Mouse (Mus musculus) heart, adult 2 months (tissue): ENCODE results near the gene Robo2. TPM values are rescaled to one million over a fixed set of nuclear protein-coding genes. Genes with fewer than 3 reads are reported as not detected.

ENCODE experiments used
- DNase-seq, 2 experiments: peaks; one replicate each; pipeline ENCODE4 v3.0.0; 2021
- H3K27ac ChIP-seq: fragments of 200-600 bp; 2 replicates; pipeline ENCODE4 v1.8.1; 2022
- H3K27me3 ChIP-seq: fragments of 200-500 bp; 2 replicates; pipeline ENCODE4 v1.6.1; 2012; ENCODE audit warnings: mild to moderate bottlenecking, low read length, inconsistent platforms, mixed read lengths; ENCODE audit not compliant: control insufficient read depth, insufficient read depth
- H3K36me3 ChIP-seq: fragments of 200-500 bp; 2 replicates; pipeline ENCODE4 v1.6.1; 2012; ENCODE audit warnings: low read length, inconsistent platforms; ENCODE audit not compliant: control insufficient read depth, insufficient read depth
- H3K4me1 ChIP-seq: fragments of 200-500 bp; 2 replicates; pipeline ENCODE4 v1.6.1; 2011; ENCODE audit warnings: low read length; ENCODE audit not compliant: control insufficient read depth, insufficient read depth
- H3K4me3 ChIP-seq: fragments of 200-600 bp; 2 replicates; pipeline ENCODE4 v1.8.1; 2022
- H3K79me2 ChIP-seq: fragments of 200-500 bp; replicated peaks from 2 replicates; pipeline ENCODE4 v1.6.1; 2012; ENCODE audit warnings: mild to moderate bottlenecking, inconsistent platforms, low read length, moderate library complexity, mixed read lengths; ENCODE audit not compliant: control insufficient read depth, insufficient read depth
- H3K9ac ChIP-seq: fragments of 200-500 bp; 2 replicates; pipeline ENCODE4 v1.6.1; 2012; ENCODE audit warnings: low read depth, mild to moderate bottlenecking, control low read depth, inconsistent platforms, low read length, mixed read lengths
- CTCF ChIP-seq: fragments of 200-600 bp; IDR thresholded peaks from 2 replicates; pipeline ENCODE4 v1.8.1; 2022; ENCODE audit warnings: antibody characterized with exemption, mild to moderate bottlenecking, moderate library complexity
- EP300 ChIP-seq: fragments of 200-500 bp; IDR thresholded peaks from 2 replicates; pipeline ENCODE4 v1.6.1; 2011; ENCODE audit warnings: low read depth, low read length, control low read depth; ENCODE audit not compliant: insufficient read depth
- POLR2A ChIP-seq: fragments of 200-500 bp; IDR thresholded peaks from 2 replicates; pipeline ENCODE4 v1.6.1; 2011; ENCODE audit warnings: mild to moderate bottlenecking, low read depth, low read length, control low read depth; ENCODE audit not compliant: insufficient read depth
- WGBS: fragments of 180-500 bp; shearing (Covaris S2); methylation state at CpG from one replicate; pipeline ENCODE4 v1.1.7; 2018; 5-methylcytosine and 5-hydroxymethylcytosine counted together
- intact Hi-C: fragments of 180-260 bp; cut with DNase I; formaldehyde crosslinking; loops from one replicate; pipeline ENCODE4 v1.15.1; 2025
- polyA plus RNA-seq: library from polyadenylated mRNA; depleted of rRNA; stranded (reverse); fragments of >200 nt; gene quantifications from 2 replicates; pipeline ENCODE4 v1.2.3, GENCODE M21; 2012
- total RNA-seq, 2 experiments: library from RNA; stranded (reverse); gene quantifications; 2 replicates each; pipeline ENCODE4 v1.2.3; 2021

The Robo2 gene
- total and polyA plus RNA-seq, 3 experiments, result 0.39 to 1.0 (median 0.70) TPM

GRCm38 (mm10) chr16:74313222-74313621 is 98.4 kb downstream of the Robo2 start:
- TF ChIP-seq EP300, result no peak
- TF ChIP-seq CTCF, result no peak
- TF ChIP-seq POLR2A, result no peak
- H3K4me3 ChIP-seq, result no peak overlapping the region
- WGBS, result 69% methylated on average over 4 of the region's 4 CpGs

GRCm38 (mm10) chr16:74307543-74307887 is 104.1 kb downstream of the Robo2 start:
- 67% methylated on average over 6 of the region's 6 CpGs for WGBS
- H3K9ac ChIP-seq, result no peak overlapping the region
- no peaks in the 10 kb centered on the region for H3K36me3 ChIP-seq
- no peaks in the 10 kb centered on the region for H3K4me1 ChIP-seq
- no peaks in the 10 kb centered on the region for H3K27me3 ChIP-seq
- TF ChIP-seq POLR2A (no peak), CTCF (no peak)
- H3K27ac ChIP-seq, result no peak overlapping the region
- H3K4me3 ChIP-seq, result no peak overlapping the region
- intact Hi-C loops, result no loop called here
- H3K79me2 ChIP-seq, result no peaks in the 10 kb centered on the region
- DNase-seq, result no peak

More at GRCm38 (mm10) chr16:74313222-74313621, 98.4 kb downstream of the Robo2 start:
- no peak for DNase-seq
- intact Hi-C loops, result no loop called here
- Histone ChIP-seq H3K27me3 (no peaks in the 10 kb centered on the region), H3K36me3 (no peaks in the 10 kb centered on the region), H3K4me1 (no peaks in the 10 kb centered on the region), H3K9ac (no peak overlapping the region), H3K27ac (no peak overlapping the region), H3K79me2 (no peaks in the 10 kb centered on the region)

GRCm38 (mm10) chr16:74306876-74307542 is 104.6 kb downstream of the Robo2 start:
- H3K9ac ChIP-seq, result no peak overlapping the region

GRCm38 (mm10) chr16:74287878-74288277 is 123.7 kb downstream of the Robo2 start:
- Histone ChIP-seq H3K36me3 (no peaks in the 10 kb centered on the region), H3K27ac (no peak overlapping the region), H3K9ac (no peak overlapping the region), H3K4me3 (no peak overlapping the region), H3K4me1 (peaks cover 4% of the 10 kb centered on the region), H3K79me2 (no peaks in the 10 kb centered on the region), H3K27me3 (no peaks in the 10 kb centered on the region)
- intact Hi-C loops, result no loop called here
- TF ChIP-seq POLR2A, result no peak
- TF ChIP-seq EP300, result no peak
- no peak for TF ChIP-seq CTCF
- WGBS, result 84% methylated on average over 8 of the region's 8 CpGs
- DNase-seq, result no peak

More at GRCm38 (mm10) chr16:74306876-74307542, 104.6 kb downstream of the Robo2 start:
- TF ChIP-seq EP300, result no peak
- TF ChIP-seq CTCF, result no peak
- TF ChIP-seq POLR2A, result no peak
- no peak for DNase-seq
- Histone ChIP-seq H3K79me2 (no peaks in the 10 kb centered on the region), H3K4me1 (no peaks in the 10 kb centered on the region), H3K27ac (no peak overlapping the region), H3K4me3 (no peak overlapping the region), H3K27me3 (no peaks in the 10 kb centered on the region), H3K36me3 (no peaks in the 10 kb centered on the region)
- WGBS, result 67% methylated on average over 5 of the region's 5 CpGs
- intact Hi-C loops, result no loop called here

GRCm38 (mm10) chr16:74282549-74282948 is 129.1 kb downstream of the Robo2 start:
- Histone ChIP-seq H3K27ac (peak overlapping the region; percentile 61), H3K79me2 (no peaks in the 10 kb centered on the region), H3K36me3 (no peaks in the 10 kb centered on the region), H3K27me3 (no peaks in the 10 kb centered on the region), H3K4me3 (no peak overlapping the region), H3K9ac (no peak overlapping the region), H3K4me1 (peaks cover 4% of the 10 kb centered on the region)
- WGBS, result 67% methylated on average over 6 of the region's 6 CpGs
- DNase-seq, result no peak
- intact Hi-C loops, result no loop called here
- TF ChIP-seq EP300 (no peak), CTCF (no peak), POLR2A (no peak)

- H3K4me1 ChIP-seq, result no peaks in the 10 kb centered on the region; the same call in 1 of the 2 replicates
- no peaks in the 10 kb centered on the region for H3K27me3 ChIP-seq
- no peak for TF ChIP-seq EP300
- TF ChIP-seq POLR2A, result no peak
- TF ChIP-seq CTCF, result no peak
- no peak overlapping the region for H3K4me3 ChIP-seq
- 68% methylated on average over 3 of the region's 3 CpGs for WGBS
- H3K9ac ChIP-seq, result no peak overlapping the region
- no peaks in the 10 kb centered on the region for H3K79me2 ChIP-seq
- DNase-seq, result no peak
- H3K36me3 ChIP-seq, result no peaks in the 10 kb centered on the region
- no peak overlapping the region for H3K27ac ChIP-seq
- intact Hi-C loops, result no loop called here
Observed at GRCm38 (mm10) chr16:74276855-74277573, 134.6 kb downstream of the Robo2 start.
